9 mouse cellular contexts compared by ENCODE assay signal in the genomic region with DNA sequence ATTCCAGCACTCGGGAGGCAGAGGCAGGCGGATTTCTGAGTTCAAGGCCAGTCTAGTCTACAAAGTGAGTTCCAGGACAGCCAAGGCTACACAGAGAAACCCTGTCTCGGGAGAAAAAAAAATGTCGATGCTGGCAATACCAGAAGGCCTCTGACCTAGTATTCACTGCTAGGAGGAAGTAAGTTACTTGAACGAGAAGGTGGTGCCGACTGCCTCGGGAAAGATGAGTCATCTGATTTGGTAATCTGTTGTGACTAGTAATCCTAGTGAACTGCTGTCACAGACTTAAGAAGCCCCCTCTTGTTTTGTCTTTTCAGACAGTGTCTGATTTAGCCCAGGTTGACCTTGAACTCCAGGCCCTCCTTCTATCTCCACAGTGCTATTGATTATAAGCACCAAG. TPM values are rescaled to one million over a fixed set of nuclear protein-coding genes. Genes with fewer than 3 reads are reported as not detected.
DNase-seq lines count a peak whose midpoint lies in the region; ATAC-seq lines count a peak whose summit lies in the region.
"Had no signal": no experiment of that assay in that cellular context is flagged by ENCODE, and none has a peak within 500 bp of the region (broad histone marks: within the 10 kb centered on the region; RNA-seq: fewer than 3 reads in every experiment).

No protein-coding gene starts in this region.

- 93% methylated on average over 7 of the region's 7 CpGs for WGBS in forebrain, embryonic 13.5 days
- 93% methylated on average over 7 of the region's 7 CpGs for WGBS in forebrain, embryonic 11.5 days
- 38% methylated on average over 7 of the region's 7 CpGs for WGBS in liver, embryonic 15.5 days (ENCODE audit: insufficient replicate concordance)

- H3K36me3 ChIP-seq in forebrain, embryonic 13.5 days (ENCODE audit: poor library complexity, severe bottlenecking) = peaks cover 51% of the 10 kb centered on the region
- peaks cover 3% of the 10 kb centered on the region; the same call in 1 of the 2 replicates for H3K36me3 ChIP-seq in forebrain, embryonic 11.5 days (ENCODE audit: control insufficient read depth, insufficient read depth, low read length)
- H3K36me3 ChIP-seq in liver, embryonic 15.5 days (replicated peaks) = peaks cover 43% of the 10 kb centered on the region

- H3K9ac ChIP-seq in forebrain, embryonic 13.5 days = no peak overlapping the region
- H3K9ac ChIP-seq in forebrain, embryonic 11.5 days (ENCODE audit: low read length) = no peak overlapping the region
- no peak overlapping the region for H3K9ac ChIP-seq in liver, embryonic 15.5 days

- H3K4me3 ChIP-seq in forebrain, embryonic 13.5 days = peak overlapping the region; percentile 78
- no peak overlapping the region for H3K4me3 ChIP-seq in forebrain, embryonic 11.5 days (ENCODE audit: low read depth, low read length)
- H3K4me3 ChIP-seq in liver, embryonic 15.5 days (replicated peaks) = peak overlapping the region; percentile 78; the same call in 1 of the 2 replicates

- no peak for DNase-seq in forebrain, embryonic 11.5 days (ENCODE audit: low spot score)
- peak; percentile 28 for DNase-seq in urinary bladder, postnatal 14 days (ENCODE audit: low spot score)
- DNase-seq in urinary bladder, adult 2 months (ENCODE audit: low spot score) = no peak
- DNase-seq in cerebellum, adult 11-12 months = no peak
- DNase-seq in cerebellum, postnatal 4 days (ENCODE audit: low spot score in 2 of 2) = no peak
- DNase-seq in yolk sac, embryonic 10.5 days (ENCODE audit: low spot score) = no peak
- DNase-seq: thymus, adult 2 months had no signal

- no peak overlapping the region for H3K27ac ChIP-seq in forebrain, embryonic 13.5 days
- H3K27ac ChIP-seq in forebrain, embryonic 11.5 days (ENCODE audit: low read depth, low read length) = no peak overlapping the region
- H3K27ac ChIP-seq in liver, embryonic 15.5 days (replicated peaks) = 0 out of 2 replicates have a peak overlapping the region, but pooled peaks have one; percentile 15

- no peaks in the 10 kb centered on the region for H3K27me3 ChIP-seq in forebrain, embryonic 13.5 days
- H3K27me3 ChIP-seq in forebrain, embryonic 11.5 days (ENCODE audit: control insufficient read depth, insufficient read depth, low read length) = no peaks in the 10 kb centered on the region
- H3K27me3 ChIP-seq in liver, embryonic 15.5 days = no peaks in the 10 kb centered on the region

- no peak for ATAC-seq in forebrain, embryonic 13.5 days
- ATAC-seq in forebrain, embryonic 11.5 days (replicated peaks; ENCODE audit: low FRiP score) = no peak
- ATAC-seq in liver, embryonic 15.5 days (ENCODE audit: insufficient read depth) = no peak

- peak overlapping the region; percentile 83; the same call in 1 of the 2 replicates for H3K4me2 ChIP-seq in forebrain, embryonic 13.5 days
- no peak overlapping the region for H3K4me2 ChIP-seq in forebrain, embryonic 11.5 days (ENCODE audit: low read depth, low read length, severe bottlenecking)
- H3K4me2 ChIP-seq in liver, embryonic 15.5 days = peak overlapping the region; percentile 87; the same call in 1 of the 2 replicates

- no peaks in the 10 kb centered on the region for H3K9me3 ChIP-seq in forebrain, embryonic 13.5 days (replicated peaks)
- H3K9me3 ChIP-seq in forebrain, embryonic 11.5 days (ENCODE audit: control insufficient read depth, low read length) = no peaks in the 10 kb centered on the region
- H3K9me3 ChIP-seq in liver, embryonic 15.5 days (replicated peaks) = no peaks in the 10 kb centered on the region

- H3K4me1 ChIP-seq in forebrain, embryonic 13.5 days = peaks cover 22% of the 10 kb centered on the region
- peaks cover 2% of the 10 kb centered on the region; the same call in 1 of the 2 replicates for H3K4me1 ChIP-seq in forebrain, embryonic 11.5 days (replicated peaks; ENCODE audit: control insufficient read depth, insufficient read depth, low read length)
- peaks cover 33% of the 10 kb centered on the region for H3K4me1 ChIP-seq in liver, embryonic 15.5 days (replicated peaks)

RNA-seq across cellular contexts. Expression of a gene that starts 1.5 kb away (rescaled TPM):
- 190 and 200 TPM in 2 replicates for polyA plus RNA-seq in forebrain, embryonic 13.5 days (2015; fragmentation: Nextera tagmentation; extraction: Ambion mirVana)
- 126 and 135 TPM in 2 replicates for polyA plus RNA-seq in forebrain, embryonic 11.5 days (2014; fragmentation: Nextera tagmentation; extraction: Ambion mirVana)
- polyA plus RNA-seq in urinary bladder, adult 2 months (2012; rRNA removed) = 88.6 and 113 TPM in 2 replicates
- polyA plus RNA-seq in liver, embryonic 15.5 days (2015; fragmentation: Nextera tagmentation; extraction: Ambion mirVana) = 27.6 and 30.9 TPM in 2 replicates

RNA-seq across cellular contexts. Expression of a gene that starts 8.4 kb away (rescaled TPM):
- polyA plus RNA-seq in forebrain, embryonic 13.5 days (2015; fragmentation: Nextera tagmentation; extraction: Ambion mirVana) = 19.1 and 20.9 TPM in 2 replicates
- polyA plus RNA-seq in forebrain, embryonic 11.5 days (2014; fragmentation: Nextera tagmentation; extraction: Ambion mirVana) = 14.6 and 15.8 TPM in 2 replicates
- polyA plus RNA-seq in urinary bladder, adult 2 months (2012; rRNA removed) = 23.5 and 24.7 TPM in 2 replicates
- polyA plus RNA-seq in liver, embryonic 15.5 days (2015; fragmentation: Nextera tagmentation; extraction: Ambion mirVana) = 1.7 and 2.4 TPM in 2 replicates

RNA-seq across cellular contexts. Expression of a gene that starts 26.7 kb away (rescaled TPM):
- 0.38 and 0.44 TPM in 2 replicates for polyA plus RNA-seq in forebrain, embryonic 13.5 days (2015; fragmentation: Nextera tagmentation; extraction: Ambion mirVana)
- 0.21 and 0.36 TPM in 2 replicates for polyA plus RNA-seq in forebrain, embryonic 11.5 days (2014; fragmentation: Nextera tagmentation; extraction: Ambion mirVana)
- 2.9 and 4.2 TPM in 2 replicates for polyA plus RNA-seq in urinary bladder, adult 2 months (2012; rRNA removed)
- 1.3 TPM in 2 replicates for polyA plus RNA-seq in liver, embryonic 15.5 days (2015; fragmentation: Nextera tagmentation; extraction: Ambion mirVana)

RNA-seq across cellular contexts. Expression of a gene that starts 32.1 kb away (rescaled TPM):
- polyA plus RNA-seq in forebrain, embryonic 13.5 days (2015; fragmentation: Nextera tagmentation; extraction: Ambion mirVana) = 18.1 and 19.9 TPM in 2 replicates
- polyA plus RNA-seq in forebrain, embryonic 11.5 days (2014; fragmentation: Nextera tagmentation; extraction: Ambion mirVana) = 9.0 and 10.2 TPM in 2 replicates
- polyA plus RNA-seq in urinary bladder, adult 2 months (2012; rRNA removed) = 42.8 and 43.1 TPM in 2 replicates
- polyA plus RNA-seq in liver, embryonic 15.5 days (2015; fragmentation: Nextera tagmentation; extraction: Ambion mirVana) = 4.1 and 4.7 TPM in 2 replicates

RNA-seq across cellular contexts. Expression of a gene that starts 44.6 kb away (rescaled TPM):
- polyA plus RNA-seq in forebrain, embryonic 13.5 days (2015; fragmentation: Nextera tagmentation; extraction: Ambion mirVana) = 13.0 and 16.1 TPM in 2 replicates
- polyA plus RNA-seq in forebrain, embryonic 11.5 days (2014; fragmentation: Nextera tagmentation; extraction: Ambion mirVana) = 2.5 TPM in 2 replicates
- polyA plus RNA-seq in urinary bladder, adult 2 months (2012; rRNA removed) = 19.3 and 24.4 TPM in 2 replicates
- 0.07 TPM in 2 replicates for polyA plus RNA-seq in liver, embryonic 15.5 days (2015; fragmentation: Nextera tagmentation; extraction: Ambion mirVana)
